Mouse (Mus musculus) hindbrain, embryonic 11.5 days (tissue): ENCODE measurements around the gene Rbfox2. TPM values are rescaled to one million over a fixed set of nuclear protein-coding genes. Genes with fewer than 3 reads are reported as not detected.
A peak's percentile ranks its signal among the peaks of the same experiment; 100 is the strongest.

Experiments used
- ATAC-seq: fragments of 200-750 bp; cut with Nextera tagmentation; 2 replicates; pipeline ENCODE4 v1.8.0; 2017; ENCODE audit warnings: mild to moderate bottlenecking, moderate TSS enrichment, moderate library complexity; ENCODE audit not compliant: low FRiP score
- DNase-seq: peaks from one replicate; pipeline ENCODE4 v3.0.0-alpha.2; 2015; ENCODE audit warnings: low spot score
- H3K27ac ChIP-seq: fragments of 300-500 bp; sonication (generic); 2 replicates; pipeline ENCODE4 v1.5.1; 2014; ENCODE audit warnings: mild to moderate bottlenecking, low read depth, low read length
- H3K27me3 ChIP-seq: fragments of 300-500 bp; sonication (generic); 2 replicates; pipeline ENCODE4 v1.6.1; 2014; ENCODE audit warnings: mild to moderate bottlenecking, low read length, moderate library complexity, mixed read lengths; ENCODE audit not compliant: control insufficient read depth, insufficient read depth
- H3K36me3 ChIP-seq: fragments of 300-500 bp; sonication (generic); 2 replicates; pipeline ENCODE4 v1.6.1; 2014; ENCODE audit warnings: mild to moderate bottlenecking, low read length, moderate library complexity, mixed read lengths; ENCODE audit not compliant: control insufficient read depth, insufficient read depth
- H3K4me1 ChIP-seq: fragments of 300-500 bp; sonication (generic); replicated peaks from 2 replicates; pipeline ENCODE4 v1.6.1; 2014; ENCODE audit warnings: low read length, mixed read lengths; ENCODE audit not compliant: control insufficient read depth, insufficient read depth
- H3K4me2 ChIP-seq: fragments of 300-500 bp; sonication (generic); replicated peaks from 2 replicates; pipeline ENCODE4 v1.6.1; 2014; ENCODE audit warnings: mild to moderate bottlenecking, low read depth, low read length
- H3K4me3 ChIP-seq: fragments of 300-500 bp; sonication (generic); 2 replicates; pipeline ENCODE4 v1.5.1; 2014; ENCODE audit warnings: low read depth, low read length
- H3K9ac ChIP-seq: fragments of 300-500 bp; sonication (generic); 2 replicates; pipeline ENCODE4 v1.6.1; 2014; ENCODE audit warnings: low read depth, low read length
- H3K9me3 ChIP-seq: fragments of 300-500 bp; sonication (generic); 2 replicates; pipeline ENCODE4 v1.6.1; 2016; ENCODE audit warnings: low read length; ENCODE audit not compliant: control insufficient read depth
- WGBS: fragments of 180-500 bp; shearing (Covaris S2); extraction: QIAGEN DNeasy Blood & Tissue Kit; methylation state at CpG from one replicate; pipeline ENCODE4 v1.1.7; 2014; 5-methylcytosine and 5-hydroxymethylcytosine counted together
- polyA plus RNA-seq: library from polyadenylated mRNA; unstranded; fragments of >200 nt; fragmentation: Nextera tagmentation; extraction: Ambion mirVana; gene quantifications from 2 replicates; pipeline ENCODE4 v1.2.1, GENCODE M21; 2014

Gene Rbfox2
- polyA plus RNA-seq, 1 experiment from 2014 or later, result 142 TPM

DNA sequence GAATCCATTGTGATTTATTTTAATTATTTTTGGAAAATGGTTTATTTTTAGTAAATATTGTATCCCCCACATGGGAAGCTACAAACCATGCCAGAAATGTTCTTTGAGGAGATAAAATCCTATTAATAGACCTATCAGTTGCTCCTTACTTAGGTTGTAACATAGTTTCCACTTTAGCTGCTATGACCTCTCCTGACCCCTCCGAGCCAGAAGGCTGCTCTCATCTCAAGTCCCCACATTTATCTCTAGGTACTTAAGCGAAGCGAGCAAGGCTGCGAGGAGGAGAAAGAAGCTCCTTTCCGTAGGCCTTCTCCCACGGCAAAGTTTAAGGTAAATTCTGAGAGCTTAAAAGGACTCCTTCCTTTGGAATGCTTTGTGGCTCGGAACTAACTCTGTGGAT lies 94.0 kb downstream of the Rbfox2 start:
- Histone ChIP-seq H3K27me3 (no peaks in the 10 kb centered on the region), H3K4me3 (no peak overlapping the region), H3K36me3 (no peaks in the 10 kb centered on the region), H3K4me1 (peaks cover 5% of the 10 kb centered on the region; the same call in 1 of the 2 replicates), H3K9ac (no peak overlapping the region), H3K4me2 (no peak overlapping the region), H3K27ac (no peak overlapping the region), H3K9me3 (no peaks in the 10 kb centered on the region)
- DNase-seq (no peak), ATAC-seq (no peak)
- 70% methylated on average over 7 of the region's 7 CpGs for WGBS

- H3K27ac ChIP-seq, result no peak overlapping the region
- no peak for ATAC-seq
- H3K9me3 ChIP-seq, result no peaks in the 10 kb centered on the region
- H3K4me1 ChIP-seq, result peaks cover 5% of the 10 kb centered on the region; the same call in 1 of the 2 replicates
- 75% methylated on average over 4 of the region's 4 CpGs for WGBS
- no peak overlapping the region for H3K4me3 ChIP-seq
- H3K27me3 ChIP-seq, result no peaks in the 10 kb centered on the region
- no peak overlapping the region for H3K4me2 ChIP-seq
- H3K9ac ChIP-seq, result no peak overlapping the region
- DNase-seq, result no peak
- H3K36me3 ChIP-seq, result no peaks in the 10 kb centered on the region
Measured at GRCm38 (mm10) chr15:77212217-77212757, 94.5 kb downstream of the Rbfox2 start.

DNA sequence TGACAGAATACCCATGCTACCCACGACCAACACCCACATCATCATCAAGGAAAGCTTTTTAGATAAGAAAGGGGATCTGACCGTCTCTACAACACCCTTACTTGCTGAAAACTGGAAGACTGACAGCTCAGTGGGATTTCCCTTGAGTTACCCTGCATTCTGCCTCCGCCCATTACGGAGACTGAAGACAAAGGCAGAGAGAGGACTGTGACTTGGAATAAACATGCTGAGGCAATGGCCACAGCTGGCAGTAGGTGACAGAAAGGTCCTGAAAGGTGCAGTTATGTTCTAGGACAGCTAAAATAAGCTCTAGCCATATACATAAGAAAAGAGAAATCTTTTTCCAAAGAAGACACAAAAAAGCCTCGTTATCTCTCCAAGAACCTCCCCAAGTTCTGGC lies 99.8 kb downstream of the Rbfox2 start:
- no peak for DNase-seq
- WGBS, result 72% methylated on average over 5 of the region's 5 CpGs

DNA sequence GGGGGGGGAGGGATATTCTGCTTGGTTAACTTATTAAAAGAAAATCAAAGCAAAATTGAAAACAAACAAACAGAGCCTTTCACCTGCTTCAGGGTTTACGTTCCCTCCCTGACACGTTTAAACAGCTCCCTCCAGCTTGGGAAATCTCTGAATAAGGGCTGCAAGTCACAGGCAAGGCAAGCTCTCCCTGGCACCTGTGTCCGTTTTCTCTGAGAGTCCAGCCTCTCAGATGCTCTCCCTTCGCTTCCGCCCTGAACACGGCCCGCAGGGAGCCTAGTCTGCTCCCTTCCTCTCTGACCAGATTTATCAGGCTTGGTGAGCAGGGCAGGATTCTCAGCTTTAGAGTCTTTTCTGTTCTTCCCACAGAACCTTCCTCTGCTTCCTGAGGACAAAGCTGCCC lies 101.9 kb downstream of the Rbfox2 start:
- H3K27ac ChIP-seq, result no peak overlapping the region
- no peak overlapping the region for H3K4me3 ChIP-seq
- WGBS, result 78% methylated on average over 7 of the region's 7 CpGs
- H3K4me2 ChIP-seq, result no peak overlapping the region
- no peaks in the 10 kb centered on the region for H3K4me1 ChIP-seq
- no peaks in the 10 kb centered on the region for H3K27me3 ChIP-seq
- ATAC-seq (no peak), DNase-seq (no peak)
- no peak overlapping the region for H3K9ac ChIP-seq
- no peaks in the 10 kb centered on the region for H3K9me3 ChIP-seq
- H3K36me3 ChIP-seq, result no peaks in the 10 kb centered on the region

More for the DNA sequence above, 99.8 kb downstream of the Rbfox2 start:
- H3K9me3 ChIP-seq, result no peaks in the 10 kb centered on the region
- ATAC-seq, result no peak
- H3K4me1 ChIP-seq, result no peaks in the 10 kb centered on the region
- no peak overlapping the region for H3K9ac ChIP-seq
- no peaks in the 10 kb centered on the region for H3K27me3 ChIP-seq
- no peak overlapping the region for H3K27ac ChIP-seq
- H3K4me3 ChIP-seq, result no peak overlapping the region
- H3K4me2 ChIP-seq, result no peak overlapping the region
- no peaks in the 10 kb centered on the region for H3K36me3 ChIP-seq

- Histone ChIP-seq H3K4me2 (no peak overlapping the region), H3K4me3 (no peak overlapping the region), H3K4me1 (no peaks in the 10 kb centered on the region), H3K9me3 (no peaks in the 10 kb centered on the region), H3K36me3 (no peaks in the 10 kb centered on the region), H3K9ac (no peak overlapping the region), H3K27me3 (no peaks in the 10 kb centered on the region), H3K27ac (no peak overlapping the region)
- 69% methylated on average over 14 of the region's 14 CpGs for WGBS
- no peak for ATAC-seq
- DNase-seq, result no peak
Measured at GRCm38 (mm10) chr15:77203255-77203981, 103.4 kb downstream of the Rbfox2 start.

DNA sequence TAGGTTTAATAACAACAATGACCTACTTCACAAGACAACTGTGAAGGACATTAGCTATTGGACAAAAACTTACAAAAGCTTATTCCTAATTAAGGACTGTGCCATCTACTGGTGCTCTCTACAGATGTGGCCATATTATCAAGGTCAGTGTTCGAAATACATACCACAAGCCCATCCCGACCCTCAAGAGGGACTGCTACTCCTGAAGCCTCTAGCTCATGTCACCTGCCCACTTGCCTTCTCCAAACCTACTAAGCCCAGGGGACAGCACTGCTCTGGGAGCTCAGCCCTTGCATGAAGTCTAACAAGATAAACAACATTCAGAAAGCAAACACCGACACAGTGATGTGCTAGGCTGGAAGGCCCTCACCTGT lies 103.9 kb downstream of the Rbfox2 start:
- H3K4me1 ChIP-seq, result no peaks in the 10 kb centered on the region
- H3K27ac ChIP-seq, result no peak overlapping the region
- no peaks in the 10 kb centered on the region for H3K27me3 ChIP-seq
- DNase-seq (no peak), ATAC-seq (no peak)
- no peaks in the 10 kb centered on the region for H3K9me3 ChIP-seq
- no peak overlapping the region for H3K4me2 ChIP-seq
- no peak overlapping the region for H3K4me3 ChIP-seq
- WGBS, result 87% methylated on average over 3 of the region's 3 CpGs
- no peaks in the 10 kb centered on the region for H3K36me3 ChIP-seq
- no peak overlapping the region for H3K9ac ChIP-seq

DNA sequence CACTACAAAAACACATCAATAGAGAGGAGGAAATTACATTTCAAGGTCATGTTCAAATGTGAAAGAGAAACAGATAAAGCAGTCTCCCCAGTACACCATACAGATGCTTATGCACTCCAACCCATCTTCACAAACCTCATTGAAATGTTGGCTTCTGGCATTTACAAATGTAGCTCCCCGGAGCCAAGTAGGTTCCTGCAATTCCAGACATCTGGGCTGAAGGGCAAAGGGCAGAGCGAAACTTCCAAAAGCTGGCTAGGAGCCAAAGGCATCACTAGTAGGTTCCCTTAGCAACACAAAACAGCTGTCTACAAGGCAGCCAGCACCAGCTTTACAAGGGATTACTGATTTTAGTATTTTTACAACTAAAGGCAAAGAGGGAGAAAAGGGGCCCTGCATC lies 104.6 kb downstream of the Rbfox2 start:
- no peaks in the 10 kb centered on the region for H3K4me1 ChIP-seq
- DNase-seq (peak; percentile 72), ATAC-seq (no peak)
- no peak overlapping the region for H3K27ac ChIP-seq
- no peaks in the 10 kb centered on the region for H3K27me3 ChIP-seq
- H3K4me3 ChIP-seq, result no peak overlapping the region
- H3K4me2 ChIP-seq, result no peak overlapping the region
- H3K9me3 ChIP-seq, result no peaks in the 10 kb centered on the region
- no peak overlapping the region for H3K9ac ChIP-seq
- 30% methylated on average over 2 of the region's 2 CpGs for WGBS
- no peaks in the 10 kb centered on the region for H3K36me3 ChIP-seq

DNA sequence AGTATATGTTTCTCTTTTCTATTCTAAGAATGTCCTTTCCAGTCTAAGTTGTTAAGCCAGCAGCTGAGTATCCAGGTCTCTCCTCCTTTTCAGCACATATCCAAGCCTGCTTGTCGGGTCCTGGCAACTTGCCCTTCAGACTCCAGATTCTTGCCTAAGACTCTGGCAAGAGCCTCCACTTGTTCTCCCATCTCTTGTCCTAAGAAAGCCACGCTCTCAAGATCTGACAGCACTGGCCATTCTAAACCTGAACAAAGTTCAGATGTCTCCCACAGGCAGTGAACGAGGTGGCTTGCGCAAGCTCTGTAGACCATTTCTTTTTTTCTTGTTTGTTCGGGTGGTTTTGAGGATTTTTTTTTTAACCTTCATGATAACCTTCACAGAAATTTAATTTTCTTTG lies 110.0 kb downstream of the Rbfox2 start:
- Histone ChIP-seq H3K27ac (no peak overlapping the region), H3K27me3 (no peaks in the 10 kb centered on the region), H3K4me1 (no peaks in the 10 kb centered on the region), H3K9ac (no peak overlapping the region), H3K9me3 (no peaks in the 10 kb centered on the region), H3K4me2 (no peak overlapping the region), H3K4me3 (no peak overlapping the region), H3K36me3 (no peaks in the 10 kb centered on the region)
- ATAC-seq (no peak), DNase-seq (no peak)
- WGBS, result 94% methylated on average over 5 of the region's 5 CpGs

DNA sequence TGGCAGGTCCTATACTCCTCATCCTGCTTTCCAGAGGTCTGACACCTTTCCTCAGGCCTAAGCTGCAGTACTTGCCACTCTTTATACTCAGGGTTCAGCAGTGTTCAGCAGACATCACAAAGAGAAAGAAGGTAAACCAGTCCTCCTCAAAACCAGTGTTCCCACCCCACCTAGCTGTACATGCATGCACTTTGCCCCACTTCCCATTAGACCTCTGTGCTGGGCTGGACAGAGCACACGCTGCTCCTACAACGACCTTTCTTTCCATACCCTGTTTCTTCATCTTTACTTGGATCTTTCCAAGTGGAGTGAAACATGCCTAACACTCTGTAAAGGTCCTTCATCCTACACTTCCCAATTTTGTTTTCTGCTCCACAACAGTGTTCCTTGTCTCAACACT lies 110.8 kb downstream of the Rbfox2 start:
- WGBS, result 90% methylated on average over 2 of the region's 2 CpGs
- no peaks in the 10 kb centered on the region for H3K27me3 ChIP-seq
- no peak overlapping the region for H3K4me3 ChIP-seq
- ATAC-seq (no peak), DNase-seq (no peak)
- no peak overlapping the region for H3K27ac ChIP-seq
- no peaks in the 10 kb centered on the region for H3K9me3 ChIP-seq
- H3K4me2 ChIP-seq, result no peak overlapping the region
- no peaks in the 10 kb centered on the region for H3K36me3 ChIP-seq
- H3K4me1 ChIP-seq, result no peaks in the 10 kb centered on the region
- no peak overlapping the region for H3K9ac ChIP-seq
